In the genomic region with DNA sequence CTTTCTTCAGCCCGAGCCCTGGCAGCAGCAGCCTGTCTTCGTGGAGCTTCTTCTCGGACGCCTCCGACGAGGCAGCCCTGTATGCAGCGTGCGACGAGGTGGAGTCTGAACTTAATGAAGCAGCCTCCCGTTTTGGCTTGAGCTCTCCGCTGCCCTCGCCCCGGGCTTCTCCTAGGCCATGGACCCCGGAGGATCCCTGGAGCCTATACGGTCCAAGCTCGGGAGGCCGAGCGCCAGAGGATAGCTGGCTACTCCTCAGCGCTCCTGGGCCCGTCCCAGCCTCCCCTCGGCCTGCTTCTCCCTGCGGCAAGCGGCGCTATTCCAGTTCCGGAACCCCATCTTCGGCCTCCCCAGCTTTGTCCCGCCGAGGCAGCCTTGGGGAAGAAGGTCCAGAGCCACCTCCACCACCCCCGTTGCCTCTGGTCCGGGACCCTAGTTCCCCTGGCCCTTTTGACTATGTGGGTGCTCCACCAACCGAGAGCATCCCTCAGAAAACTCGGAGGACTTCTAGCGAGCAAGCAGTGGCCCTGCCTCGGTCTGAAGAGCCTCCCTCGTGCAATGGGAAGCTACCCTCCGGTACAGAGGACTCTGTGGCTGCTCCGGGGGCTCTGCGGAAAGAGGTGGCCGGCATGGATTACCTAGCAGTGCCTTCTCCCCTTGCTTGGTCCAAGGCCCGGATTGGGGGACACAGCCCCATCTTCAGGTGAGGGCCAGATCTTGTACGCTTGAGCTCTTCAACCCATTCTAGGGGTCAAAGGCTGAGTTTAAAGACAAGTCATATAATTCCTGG, we compare ENCODE assay signal across 8 mouse cellular contexts. TPM values are rescaled to one million over a fixed set of nuclear protein-coding genes. Genes with fewer than 3 reads are reported as not detected.
A peak's percentile ranks its signal among the peaks of the same experiment; 100 is the strongest.
DNase-seq lines count a peak whose midpoint lies in the region; ATAC-seq lines count a peak whose summit lies in the region.

No protein-coding gene starts in this region.

- ATAC-seq in CD4-positive, CD25-positive, alpha-beta regulatory T cell, adult 4 months, result no peak
- no peak for ATAC-seq in hindbrain, embryonic 12.5 days (ENCODE audit: low FRiP score)
- no peak for ATAC-seq in midbrain, embryonic 12.5 days (ENCODE audit: low FRiP score, low read depth)
- no peak for ATAC-seq in megakaryocyte-erythroid progenitor cell, adult 5-6 weeks (replicated peaks; ENCODE audit: low FRiP score, low TSS enrichment, poor library complexity, severe bottlenecking)
- no peak for ATAC-seq in inflammation-experienced regulatory T-cells, adult 6 months

- H3K4me2 ChIP-seq in hindbrain, embryonic 12.5 days (replicated peaks), result peak overlapping the region; percentile 91
- peak overlapping the region; percentile 86 for H3K4me2 ChIP-seq in midbrain, embryonic 12.5 days (replicated peaks)

- no peaks in the 10 kb centered on the region for H3K9me3 ChIP-seq in hindbrain, embryonic 12.5 days (replicated peaks)
- no peaks in the 10 kb centered on the region for H3K9me3 ChIP-seq in midbrain, embryonic 12.5 days

- peaks cover 50% of the 10 kb centered on the region for H3K4me1 ChIP-seq in hindbrain, embryonic 12.5 days
- peaks cover 47% of the 10 kb centered on the region for H3K4me1 ChIP-seq in midbrain, embryonic 12.5 days

- DNase-seq in CD4-positive, CD25-positive, alpha-beta regulatory T cell, adult 2 months (ENCODE audit: low read depth, low spot score), result peak; percentile 5
- peak; percentile 12 to 63 for DNase-seq in spleen, postnatal 4 days (ENCODE audit: low spot score in 2 of 2)
- no peak for DNase-seq in spleen, postnatal 36 days (ENCODE audit: low spot score in 2 of 2)

- H3K27me3 ChIP-seq in hindbrain, embryonic 12.5 days, result peaks cover 18% of the 10 kb centered on the region
- H3K27me3 ChIP-seq in midbrain, embryonic 12.5 days, result peaks cover 34% of the 10 kb centered on the region

- WGBS in hindbrain, embryonic 12.5 days, result 7% methylated on average over 41 of the region's 41 CpGs
- WGBS in midbrain, embryonic 12.5 days, result 10% methylated on average over 36 of the region's 41 CpGs

- H3K9ac ChIP-seq in hindbrain, embryonic 12.5 days, result peak overlapping the region; percentile 76
- peak overlapping the region; percentile 65; the same call in 1 of the 2 replicates for H3K9ac ChIP-seq in midbrain, embryonic 12.5 days (replicated peaks)

- no peak overlapping the region for H3K27ac ChIP-seq in hindbrain, embryonic 12.5 days
- H3K27ac ChIP-seq in midbrain, embryonic 12.5 days (replicated peaks), result peak overlapping the region; percentile 12; the same call in 1 of the 2 replicates

- H3K36me3 ChIP-seq in hindbrain, embryonic 12.5 days, result 0 out of 2 replicates have a peak, but pooled peaks cover 7% of the 10 kb centered on the region
- H3K36me3 ChIP-seq in midbrain, embryonic 12.5 days, result no peaks in the 10 kb centered on the region

- peak overlapping the region; percentile 62 for H3K4me3 ChIP-seq in hindbrain, embryonic 12.5 days
- peak overlapping the region; percentile 64 for H3K4me3 ChIP-seq in midbrain, embryonic 12.5 days

RNA-seq across cellular contexts. Expression of a gene that starts 3.8 kb away (rescaled TPM):
- polyA plus RNA-seq in CD4-positive, CD25-positive, alpha-beta regulatory T cell, adult 4 months (2017; shearing (Covaris generic)), result not detected
- 42.4 and 45.2 TPM in 2 replicates for polyA plus RNA-seq in hindbrain, embryonic 12.5 days (2016; fragmentation: Nextera tagmentation; extraction: Ambion mirVana)
- 20.2 and 24.0 TPM in 2 replicates for polyA plus RNA-seq in midbrain, embryonic 12.5 days (2016; fragmentation: Nextera tagmentation; extraction: Ambion mirVana)
- total RNA-seq in megakaryocyte-erythroid progenitor cell, adult 5-6 weeks (2014; fragmentation: Nextera tagmentation), result not detected in 2 replicates
- total RNA-seq in megakaryocyte-erythroid progenitor cell, adult 5-6 weeks (2017), result not detected in 2 replicates
- polyA plus RNA-seq in inflammation-experienced regulatory T-cells, adult 6 months (2017; shearing (Covaris generic)), result not detected

RNA-seq across cellular contexts. Expression of a gene that starts 27.1 kb away (rescaled TPM):
- polyA plus RNA-seq in CD4-positive, CD25-positive, alpha-beta regulatory T cell, adult 4 months (2017; shearing (Covaris generic)), result under 1 TPM; 0.04 to 0.11 TPM
- 30.4 and 35.8 TPM in 2 replicates for polyA plus RNA-seq in hindbrain, embryonic 12.5 days (2016; fragmentation: Nextera tagmentation; extraction: Ambion mirVana)
- 27.6 and 28.0 TPM in 2 replicates for polyA plus RNA-seq in midbrain, embryonic 12.5 days (2016; fragmentation: Nextera tagmentation; extraction: Ambion mirVana)
- total RNA-seq in megakaryocyte-erythroid progenitor cell, adult 5-6 weeks (2014; fragmentation: Nextera tagmentation), result 1.9 and 2.7 TPM in 2 replicates
- 1.2 and 2.0 TPM in 2 replicates for total RNA-seq in megakaryocyte-erythroid progenitor cell, adult 5-6 weeks (2017)
- under 1 TPM in 1 of 3 experiments, not detected in 2; 0.04 TPM for polyA plus RNA-seq in inflammation-experienced regulatory T-cells, adult 6 months (2017; shearing (Covaris generic))

RNA-seq across cellular contexts. Expression of a gene that starts 38.1 kb away (rescaled TPM):
- 10 to 100 TPM; 80.3 to 81.9 TPM for polyA plus RNA-seq in CD4-positive, CD25-positive, alpha-beta regulatory T cell, adult 4 months (2017; shearing (Covaris generic))
- 10.8 and 13.5 TPM in 2 replicates for polyA plus RNA-seq in hindbrain, embryonic 12.5 days (2016; fragmentation: Nextera tagmentation; extraction: Ambion mirVana)
- 5.3 and 8.3 TPM in 2 replicates for polyA plus RNA-seq in midbrain, embryonic 12.5 days (2016; fragmentation: Nextera tagmentation; extraction: Ambion mirVana)
- total RNA-seq in megakaryocyte-erythroid progenitor cell, adult 5-6 weeks (2014; fragmentation: Nextera tagmentation), result 55.7 and 87.0 TPM in 2 replicates
- 8.9 and 23.1 TPM in 2 replicates for total RNA-seq in megakaryocyte-erythroid progenitor cell, adult 5-6 weeks (2017)
- 10 to 100 TPM; 71.9 to 99.8 (median 84.8) TPM for polyA plus RNA-seq in inflammation-experienced regulatory T-cells, adult 6 months (2017; shearing (Covaris generic))

RNA-seq across cellular contexts. Expression of a gene that starts 42.9 kb away (rescaled TPM):
- polyA plus RNA-seq in CD4-positive, CD25-positive, alpha-beta regulatory T cell, adult 4 months (2017; shearing (Covaris generic)), result 1 to 10 TPM in 1 of 2 experiments, not detected in 1; 1.0 TPM
- 15.7 and 19.5 TPM in 2 replicates for polyA plus RNA-seq in hindbrain, embryonic 12.5 days (2016; fragmentation: Nextera tagmentation; extraction: Ambion mirVana)
- polyA plus RNA-seq in midbrain, embryonic 12.5 days (2016; fragmentation: Nextera tagmentation; extraction: Ambion mirVana), result 6.6 and 7.9 TPM in 2 replicates
- not detected in 2 replicates for total RNA-seq in megakaryocyte-erythroid progenitor cell, adult 5-6 weeks (2014; fragmentation: Nextera tagmentation)
- total RNA-seq in megakaryocyte-erythroid progenitor cell, adult 5-6 weeks (2017), result not detected in 2 replicates
- polyA plus RNA-seq in inflammation-experienced regulatory T-cells, adult 6 months (2017; shearing (Covaris generic)), result under 1 TPM in 1 of 3 experiments, not detected in 2; 0.29 TPM

RNA-seq across cellular contexts. Expression of a gene that starts 57.4 kb away (rescaled TPM):
- polyA plus RNA-seq in CD4-positive, CD25-positive, alpha-beta regulatory T cell, adult 4 months (2017; shearing (Covaris generic)), result not detected
- polyA plus RNA-seq in hindbrain, embryonic 12.5 days (2016; fragmentation: Nextera tagmentation; extraction: Ambion mirVana), result 0.05 and 0.35 TPM in 2 replicates
- 0.12 and 0.15 TPM in 2 replicates for polyA plus RNA-seq in midbrain, embryonic 12.5 days (2016; fragmentation: Nextera tagmentation; extraction: Ambion mirVana)
- total RNA-seq in megakaryocyte-erythroid progenitor cell, adult 5-6 weeks (2014; fragmentation: Nextera tagmentation), result not detected in 2 replicates
- total RNA-seq in megakaryocyte-erythroid progenitor cell, adult 5-6 weeks (2017), result not detected in 2 replicates
- under 1 TPM in 1 of 3 experiments, not detected in 2; 0.11 TPM for polyA plus RNA-seq in inflammation-experienced regulatory T-cells, adult 6 months (2017; shearing (Covaris generic))

Comparison
In these comparisons a context has a peak if more than half of its experiments do, and no peak if none do; other contexts are left out.
1. DNase-seq: peak in CD4-positive, CD25-positive, alpha-beta regulatory T cell, adult 2 months (single experiment) and spleen, postnatal 4 days (2 of 2); none in spleen, postnatal 36 days (0 of 2).
2. RNA of a gene that starts 3.8 kb away (polyA plus RNA-seq): 42.4 to 45.2 TPM in hindbrain, embryonic 12.5 days and 20.2 to 24.0 TPM in midbrain, embryonic 12.5 days; not detected in CD4-positive, CD25-positive, alpha-beta regulatory T cell, adult 4 months and not detected in inflammation-experienced regulatory T-cells, adult 6 months; every median in the first group is over 10 times any median in the second.
3. RNA of a gene that starts 27.1 kb away (polyA plus RNA-seq): 30.4 to 35.8 TPM in hindbrain, embryonic 12.5 days and 27.6 to 28.0 TPM in midbrain, embryonic 12.5 days; 0.04 to 0.11 TPM in CD4-positive, CD25-positive, alpha-beta regulatory T cell, adult 4 months and 0.04 TPM in inflammation-experienced regulatory T-cells, adult 6 months; every median in the first group is over 10 times any median in the second.